Mouse (Mus musculus) stomach, postnatal 0 days (tissue): ENCODE results near the gene Cttnbp2.

Experiments
- CTCF ChIP-seq: IDR thresholded peaks from 2 replicates; pipeline ENCODE4 v1.5.1; 2016; ENCODE audit warnings: antibody characterized with exemption, low read depth, mild to moderate bottlenecking, moderate library complexity
- EP300 ChIP-seq: optimal IDR thresholded peaks from 2 replicates; pipeline ENCODE3; 2016; ENCODE audit warnings: antibody characterized with exemption

DNA sequence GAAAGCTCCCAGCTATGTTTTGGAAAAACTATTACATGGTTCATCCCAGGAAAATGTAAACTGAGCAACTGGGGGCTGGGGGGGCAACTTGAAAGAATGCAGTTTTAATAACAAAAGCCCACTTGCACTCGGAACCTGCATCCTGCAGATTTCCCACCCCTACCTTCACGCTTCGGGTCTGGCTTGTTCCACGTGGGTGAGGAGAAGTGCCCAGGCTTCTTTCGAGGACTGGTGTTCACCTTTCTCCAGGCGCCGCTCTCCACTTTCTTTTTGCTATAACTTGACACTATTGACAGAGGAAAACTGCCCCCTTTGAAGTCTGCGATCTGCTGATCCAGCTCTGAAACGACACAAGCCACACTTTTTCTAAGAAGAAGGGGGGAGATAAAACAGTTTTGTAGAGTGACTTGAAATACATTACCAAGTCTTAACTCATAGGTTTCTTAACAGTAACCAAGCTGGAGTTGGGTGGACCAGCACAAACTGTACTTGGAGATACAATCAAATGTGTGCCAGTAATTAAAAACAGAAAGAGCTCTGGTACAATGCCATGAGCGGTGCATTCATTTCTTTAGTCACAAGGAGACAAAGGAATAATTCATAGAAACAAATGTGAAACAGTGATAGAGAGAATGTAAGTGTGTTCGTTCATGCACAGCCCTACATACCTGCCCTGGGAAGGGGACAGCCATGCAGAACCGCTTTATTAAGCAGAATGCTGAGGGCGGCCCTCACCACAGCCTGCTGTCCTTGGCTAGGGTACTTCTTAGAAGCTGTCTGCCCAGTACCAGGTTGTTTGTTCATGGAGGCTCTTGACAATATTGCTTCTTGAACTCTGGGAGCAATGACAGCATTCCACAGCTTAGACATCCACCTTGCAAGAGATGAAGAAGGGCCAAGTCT, 134.1 kb downstream of the Cttnbp2 start:
- TF ChIP-seq CTCF (no peak), EP300 (no peak)
